Mouse (Mus musculus): Measurements from ENCODE around the gene Rpl10a. TPM values are rescaled to one million over a fixed set of nuclear protein-coding genes. Genes with fewer than 3 reads are reported as not detected.
"Not testable (repeated sequence)": the region's sequence is repeated elsewhere in the genome, so short reads cannot be mapped to it uniquely, and the experiment has no call there.

Rpl10a gene
- polyA plus RNA-seq, 1 experiment from 2014 or later: 365 TPM

- peaks cover 21% of the 10 kb centered on the region for H3K36me3 ChIP-seq
- H3K4me3 ChIP-seq: peak overlapping the region; percentile 82
- 26% methylated on average over 17 of the region's 17 CpGs for WGBS
- no peak for DNase-seq (ENCODE audit: low spot score)
- H3K27ac ChIP-seq: peak overlapping the region; percentile 95; the same call in 1 of the 2 replicates
- 0 out of 2 replicates have a peak, but pooled peaks cover 2% of the 10 kb centered on the region for H3K27me3 ChIP-seq (ENCODE audit: insufficient read depth, poor library complexity, severe bottlenecking)
- peaks cover 44% of the 10 kb centered on the region for H3K4me1 ChIP-seq
- no peaks in the 10 kb centered on the region for H3K9me3 ChIP-seq
Observed at GRCm38 (mm10) chr17:28312232-28313211, 15.7 kb upstream of the Rpl10a start.

GRCm38 (mm10) chr17:28313212-28313879 is 14.9 kb upstream of the Rpl10a start, which contains the start of gene Fance:
TSS of gene Fance (plus strand) at chr17:28313519.
- H3K27ac ChIP-seq: peak within 1 kb of the TSS; percentile 95
- H3K4me1 ChIP-seq: peaks cover 43% of the 10 kb centered on the region
- peaks cover 28% of the 10 kb centered on the region for H3K36me3 ChIP-seq
- peak within 1 kb of the TSS; percentile 82 for H3K4me3 ChIP-seq
- H3K27me3 ChIP-seq (ENCODE audit: insufficient read depth, poor library complexity, severe bottlenecking): no peaks in the 10 kb centered on the region
- H3K9me3 ChIP-seq: no peaks in the 10 kb centered on the region
- DNase-seq (ENCODE audit: low spot score): peak; percentile 100
- WGBS: under 1% methylated on average over 69 of the region's 69 CpGs

- Histone ChIP-seq H3K9me3 (no peaks in the 10 kb centered on the region), H3K4me1 (peaks cover 39% of the 10 kb centered on the region), H3K27me3 (ENCODE audit: insufficient read depth, poor library complexity, severe bottlenecking) (no peaks in the 10 kb centered on the region), H3K36me3 (peaks cover 33% of the 10 kb centered on the region), H3K27ac (peak overlapping the region; percentile 95), H3K4me3 (peak overlapping the region; percentile 82)
- no peak for DNase-seq (ENCODE audit: low spot score)
- WGBS: 3% methylated on average over 11 of the region's 11 CpGs
Observed at GRCm38 (mm10) chr17:28313880-28314225, 14.4 kb upstream of the Rpl10a start.

- WGBS: 88% methylated on average over 20 of the region's 20 CpGs
- Histone ChIP-seq H3K9me3 (no peaks in the 10 kb centered on the region), H3K27me3 (ENCODE audit: insufficient read depth, poor library complexity, severe bottlenecking) (no peaks in the 10 kb centered on the region), H3K4me1 (peaks cover 39% of the 10 kb centered on the region), H3K36me3 (peaks cover 48% of the 10 kb centered on the region), H3K27ac (no peak overlapping the region), H3K4me3 (no peak overlapping the region)
- no peak for DNase-seq (ENCODE audit: low spot score)
Observed at GRCm38 (mm10) chr17:28315611-28316160, 12.6 kb upstream of the Rpl10a start.

- Histone ChIP-seq H3K27me3 (ENCODE audit: insufficient read depth, poor library complexity, severe bottlenecking) (no peaks in the 10 kb centered on the region), H3K27ac (peak overlapping the region; percentile 13; the same call in 1 of the 2 replicates), H3K4me3 (no peak overlapping the region), H3K36me3 (peaks cover 55% of the 10 kb centered on the region), H3K4me1 (peaks cover 39% of the 10 kb centered on the region), H3K9me3 (no peaks in the 10 kb centered on the region)
- no peak for DNase-seq (ENCODE audit: low spot score)
- 85% methylated on average over 9 of the region's 9 CpGs for WGBS
Observed at GRCm38 (mm10) chr17:28316476-28316875, 11.8 kb upstream of the Rpl10a start.

GRCm38 (mm10) chr17:28317091-28317490 is 11.2 kb upstream of the Rpl10a start:
- Histone ChIP-seq H3K27ac (no peak overlapping the region; the same call in 1 of the 2 replicates), H3K4me3 (no peak overlapping the region), H3K36me3 (peaks cover 60% of the 10 kb centered on the region), H3K9me3 (no peaks in the 10 kb centered on the region), H3K4me1 (peaks cover 39% of the 10 kb centered on the region), H3K27me3 (ENCODE audit: insufficient read depth, poor library complexity, severe bottlenecking) (no peaks in the 10 kb centered on the region)
- DNase-seq (ENCODE audit: low spot score): no peak
- WGBS: 75% methylated on average over 8 of the region's 8 CpGs

- H3K36me3 ChIP-seq: peaks cover 66% of the 10 kb centered on the region
- H3K4me1 ChIP-seq: peaks cover 35% of the 10 kb centered on the region
- 87% methylated on average over 9 of the region's 9 CpGs for WGBS
- no peaks in the 10 kb centered on the region for H3K27me3 ChIP-seq (ENCODE audit: insufficient read depth, poor library complexity, severe bottlenecking)
- H3K4me3 ChIP-seq: no peak overlapping the region
- no peak for DNase-seq (ENCODE audit: low spot score)
- no peaks in the 10 kb centered on the region for H3K9me3 ChIP-seq
- no peak overlapping the region for H3K27ac ChIP-seq
Observed at GRCm38 (mm10) chr17:28317725-28318124, 10.5 kb upstream of the Rpl10a start.

- Histone ChIP-seq H3K36me3 (peaks cover 80% of the 10 kb centered on the region), H3K4me3 (no peak overlapping the region), H3K9me3 (no peaks in the 10 kb centered on the region), H3K4me1 (peaks cover 3% of the 10 kb centered on the region; the same call in 1 of the 2 replicates), H3K27me3 (ENCODE audit: insufficient read depth, poor library complexity, severe bottlenecking) (no peaks in the 10 kb centered on the region), H3K27ac (no peak overlapping the region)
- WGBS: 91% methylated on average over 4 of the region's 4 CpGs
- DNase-seq (ENCODE audit: low spot score): no peak
Observed at GRCm38 (mm10) chr17:28321700-28322099, 6.6 kb upstream of the Rpl10a start.

GRCm38 (mm10) chr17:28323786-28324185 is 4.5 kb upstream of the Rpl10a start:
- Histone ChIP-seq H3K4me3 (no peak overlapping the region), H3K27ac (no peak overlapping the region), H3K4me1 (peaks cover 13% of the 10 kb centered on the region), H3K27me3 (ENCODE audit: insufficient read depth, poor library complexity, severe bottlenecking) (no peaks in the 10 kb centered on the region), H3K9me3 (no peaks in the 10 kb centered on the region), H3K36me3 (peaks cover 60% of the 10 kb centered on the region)
- DNase-seq (ENCODE audit: low spot score): no peak
- WGBS: 88% methylated on average over 8 of the region's 8 CpGs

- H3K4me3 ChIP-seq; H3K27me3 ChIP-seq (ENCODE audit: insufficient read depth, poor library complexity, severe bottlenecking); DNase-seq (ENCODE audit: low spot score); H3K27ac ChIP-seq; H3K9me3 ChIP-seq: not testable (repeated sequence)
- 93% methylated on average over 7 of the region's 7 CpGs for WGBS
- Histone ChIP-seq H3K36me3 (peaks cover 59% of the 10 kb centered on the region), H3K4me1 (peaks cover 14% of the 10 kb centered on the region)
Observed at GRCm38 (mm10) chr17:28324416-28324815, 3.9 kb upstream of the Rpl10a start.

GRCm38 (mm10) chr17:28325751-28326150 is 2.5 kb upstream of the Rpl10a start:
- whole genome bisulfite sequencing: 85% methylated on average over 8 of the region's 8 CpGs
- no peak overlapping the region for H3K4me3 ChIP-seq
- H3K36me3 ChIP-seq: peaks cover 60% of the 10 kb centered on the region
- H3K27me3 ChIP-seq (ENCODE audit: insufficient read depth, poor library complexity, severe bottlenecking): no peaks in the 10 kb centered on the region
- peak overlapping the region; percentile 33; the same call in 1 of the 2 replicates for H3K27ac ChIP-seq
- no peak for DNase-seq (ENCODE audit: low spot score)
- H3K4me1 ChIP-seq: peaks cover 25% of the 10 kb centered on the region
- no peaks in the 10 kb centered on the region for H3K9me3 ChIP-seq

- DNase-seq (ENCODE audit: low spot score): no peak
- WGBS: 86% methylated on average over 3 of the region's 3 CpGs
- Histone ChIP-seq H3K27me3 (ENCODE audit: insufficient read depth, poor library complexity, severe bottlenecking) (no peaks in the 10 kb centered on the region), H3K9me3 (no peaks in the 10 kb centered on the region), H3K36me3 (peaks cover 62% of the 10 kb centered on the region), H3K27ac (peak overlapping the region; percentile 98), H3K4me3 (no peak overlapping the region), H3K4me1 (peaks cover 37% of the 10 kb centered on the region)
Observed at GRCm38 (mm10) chr17:28326951-28327350, 1.3 kb upstream of the Rpl10a start.

Measured in heart, embryonic 10.5 days (tissue).